12 mouse cellular contexts compared by ENCODE assay signal in genomic region chr4:149891172-149891960, GRCm38 (mm10).
DNase-seq lines count a peak whose midpoint lies in the region; ATAC-seq lines count a peak whose summit lies in the region.
"Had no signal": no experiment of that assay in that cellular context is flagged by ENCODE, and none has a peak within 500 bp of the region (broad histone marks: within the 10 kb centered on the region; RNA-seq: fewer than 3 reads in every experiment).

No protein-coding gene starts in this region.

- no peaks in the 10 kb centered on the region for H3K36me3 ChIP-seq in kidney, embryonic 15.5 days
- no peaks in the 10 kb centered on the region for H3K36me3 ChIP-seq in embryonic facial prominence, embryonic 13.5 days
- H3K36me3 ChIP-seq in limb, embryonic 15.5 days, result no peaks in the 10 kb centered on the region

- H3K4me3 ChIP-seq in kidney, embryonic 15.5 days (replicated peaks), result no peak overlapping the region
- no peak overlapping the region for H3K4me3 ChIP-seq in embryonic facial prominence, embryonic 13.5 days
- H3K4me3 ChIP-seq in limb, embryonic 15.5 days, result no peak overlapping the region
- H3K4me3 ChIP-seq: erythroblast, embryonic 14.5 days; layer of hippocampus, adult 2 months had no signal

- ATAC-seq in kidney, embryonic 15.5 days (replicated peaks; ENCODE audit: low FRiP score), result no peak
- ATAC-seq in embryonic facial prominence, embryonic 13.5 days (ENCODE audit: insufficient number of reproducible peaks, insufficient read depth, low FRiP score, low TSS enrichment, low read depth), result no peak
- no peak for ATAC-seq in limb, embryonic 15.5 days (ENCODE audit: insufficient number of reproducible peaks, low FRiP score, low TSS enrichment, low read depth)
- ATAC-seq: hindbrain, postnatal 0 days had no signal

- no peaks in the 10 kb centered on the region for H3K9me3 ChIP-seq in kidney, embryonic 15.5 days (replicated peaks)
- no peaks in the 10 kb centered on the region for H3K9me3 ChIP-seq in embryonic facial prominence, embryonic 13.5 days
- H3K9me3 ChIP-seq in limb, embryonic 15.5 days, result no peaks in the 10 kb centered on the region

- WGBS in kidney, embryonic 15.5 days, result 63% methylated on average over 5 of the region's 5 CpGs
- WGBS in embryonic facial prominence, embryonic 13.5 days, result 82% methylated on average over 5 of the region's 5 CpGs
- WGBS in limb, embryonic 15.5 days, result 70% methylated on average over 5 of the region's 5 CpGs

- peaks cover 75% of the 10 kb centered on the region for H3K4me1 ChIP-seq in kidney, embryonic 15.5 days
- H3K4me1 ChIP-seq in embryonic facial prominence, embryonic 13.5 days, result peaks cover 82% of the 10 kb centered on the region
- H3K4me1 ChIP-seq in limb, embryonic 15.5 days, result peaks cover 81% of the 10 kb centered on the region

- H3K27me3 ChIP-seq in kidney, embryonic 15.5 days, result no peaks in the 10 kb centered on the region
- no peaks in the 10 kb centered on the region for H3K27me3 ChIP-seq in embryonic facial prominence, embryonic 13.5 days
- H3K27me3 ChIP-seq in limb, embryonic 15.5 days, result no peaks in the 10 kb centered on the region

- H3K27ac ChIP-seq in kidney, embryonic 15.5 days, result peak overlapping the region; percentile 97
- H3K27ac ChIP-seq in embryonic facial prominence, embryonic 13.5 days, result peak overlapping the region; percentile 85
- peak overlapping the region; percentile 72 for H3K27ac ChIP-seq in limb, embryonic 15.5 days
- H3K27ac ChIP-seq: hindbrain, postnatal 0 days had no signal

- intact Hi-C loops in heart, postnatal 25 days (cut with DNase I), result loop anchor here (2.0 kb wide), 1 partner anchor 51 kb away; no protein-coding TSS in a partner anchor

- no peak overlapping the region for H3K4me2 ChIP-seq in kidney, embryonic 15.5 days
- no peak overlapping the region for H3K4me2 ChIP-seq in embryonic facial prominence, embryonic 13.5 days
- H3K4me2 ChIP-seq in limb, embryonic 15.5 days, result no peak overlapping the region

- no peak overlapping the region for H3K9ac ChIP-seq in kidney, embryonic 15.5 days
- H3K9ac ChIP-seq in embryonic facial prominence, embryonic 13.5 days, result 0 out of 2 replicates have a peak overlapping the region, but pooled peaks have one; percentile 11
- H3K9ac ChIP-seq in limb, embryonic 15.5 days, result no peak overlapping the region

- peak; percentile 93 for DNase-seq in heart, adult 11 months
- DNase-seq in heart, postnatal 25 days (ENCODE audit: low spot score), result no peak
- DNase-seq in kidney, postnatal 10 days, result no peak
- no peak for DNase-seq in MN1 (ENCODE audit: low spot score)
- no peak for DNase-seq in right cerebral cortex, postnatal 25 days
- DNase-seq: cerebellum, postnatal 25 days had no signal
